Mouse (Mus musculus): ENCODE data around the gene Acsl1. TPM values are rescaled to one million over a fixed set of nuclear protein-coding genes. Genes with fewer than 3 reads are reported as not detected.
A peak's percentile ranks its signal among the peaks of the same experiment; 100 is the strongest.

Acsl1 gene
- total RNA-seq, 2 experiments from 2014 or later, result 855 to 861 TPM

DNA sequence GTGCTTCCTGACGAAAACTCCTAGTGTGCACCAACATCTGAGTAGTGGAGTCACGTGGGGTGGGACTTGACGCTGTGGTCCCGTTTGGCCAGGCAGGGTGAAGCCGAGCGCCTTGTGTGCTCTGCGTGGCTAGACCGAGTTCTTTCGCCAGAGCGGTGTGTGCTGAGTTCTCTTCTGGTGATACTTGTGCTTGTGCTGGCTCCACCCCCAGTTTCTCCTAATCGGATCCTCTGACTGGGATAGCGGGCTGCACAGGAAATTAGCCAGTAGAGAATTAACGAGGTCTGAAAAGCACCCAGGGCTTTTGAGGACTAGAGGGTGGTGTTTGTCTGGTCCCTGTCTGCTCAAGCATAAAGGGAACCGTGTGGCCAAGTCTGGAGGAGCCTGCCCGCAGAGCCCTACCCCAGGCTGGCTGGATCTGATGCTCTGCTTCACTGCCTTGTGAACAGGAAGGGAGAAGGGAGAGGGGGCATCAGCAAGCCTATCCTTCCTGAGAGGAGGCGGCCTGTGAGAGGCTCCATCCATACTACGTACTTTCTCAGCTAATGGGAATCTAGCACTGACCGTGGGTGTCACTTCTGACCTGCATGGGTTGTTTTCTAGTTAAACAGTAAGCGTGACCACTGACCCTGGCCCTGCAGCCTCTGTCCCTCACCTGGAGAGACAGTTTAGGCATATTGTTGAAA is 28.7 kb downstream of the Acsl1 start:
- DNase-seq, result peak in 1 of 2 experiments; percentile 49

GRCm38 (mm10) chr8:46502333-46503071 is 31.7 kb downstream of the Acsl1 start:
- intact Hi-C loops (cut with DNase I), result no loop called here
- DNase-seq, result no peak

More for the DNA sequence above, 28.7 kb downstream of the Acsl1 start:
- intact Hi-C loops (cut with DNase I), result no loop called here

DNA sequence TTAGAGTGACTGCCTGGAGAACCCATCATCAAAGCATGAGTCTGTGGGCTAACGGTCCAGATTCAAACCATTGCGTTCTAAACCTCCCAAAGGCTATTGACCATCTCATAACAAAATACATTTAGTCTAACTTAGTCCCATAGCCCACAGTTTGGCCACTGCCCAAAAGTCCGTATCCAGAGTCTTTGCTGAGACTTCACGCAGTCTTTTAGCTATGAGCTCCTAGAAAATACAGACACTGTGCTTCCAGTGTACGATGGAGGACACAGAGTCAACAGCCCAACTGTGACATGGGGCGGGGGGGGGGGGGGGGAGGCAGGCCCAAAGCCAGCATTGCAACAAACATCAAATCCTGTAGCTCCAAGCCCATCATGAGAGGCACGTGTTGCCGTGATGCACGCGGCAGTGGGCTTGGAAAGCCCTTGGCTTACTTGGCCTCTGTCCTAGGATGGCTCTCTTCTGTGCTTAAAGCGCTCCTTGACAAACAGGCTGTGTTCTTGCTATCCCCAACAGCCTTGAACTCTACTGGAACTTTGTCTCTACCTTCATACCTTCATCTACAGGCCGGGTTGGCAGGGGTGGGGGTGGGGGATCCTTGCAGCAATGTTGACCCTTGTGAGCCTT is 32.3 kb downstream of the Acsl1 start:
- peak in 1 of 2 experiments; percentile 39 for DNase-seq
- intact Hi-C loops (cut with DNase I), result no loop called here

DNA sequence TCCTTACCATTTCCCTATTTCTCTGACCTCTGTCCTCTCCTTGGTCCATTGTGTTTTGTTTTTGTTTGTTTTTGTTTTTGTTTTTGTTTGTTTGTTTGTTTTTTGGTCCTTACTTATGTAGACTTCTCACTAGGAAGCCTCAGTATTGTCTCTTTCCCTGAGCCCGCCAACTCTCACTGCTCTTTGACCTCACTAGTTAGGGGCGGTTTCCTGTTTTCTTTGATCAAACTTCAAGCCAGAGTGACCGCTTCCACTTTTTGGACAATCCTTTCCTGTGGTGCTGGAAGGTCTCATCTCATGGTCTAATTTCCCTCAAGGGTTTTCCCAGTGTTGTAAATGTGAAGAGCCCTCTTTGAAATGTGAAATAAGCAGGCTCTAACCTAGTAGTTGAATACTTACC is 33.4 kb downstream of the Acsl1 start:
- no peak for DNase-seq
- intact Hi-C loops (cut with DNase I), result no loop called here

GRCm38 (mm10) chr8:46508488-46509395 is 37.9 kb downstream of the Acsl1 start:
- DNase-seq, result peak in 1 of 2 experiments; percentile 22
- intact Hi-C loops (cut with DNase I), result loop anchor here (5.0 kb wide), 1 partner anchor 36 kb away; the partner anchor contains the start of gene Acsl1

GRCm38 (mm10) chr8:46509474-46509873 is 38.6 kb downstream of the Acsl1 start:
- intact Hi-C loops (cut with DNase I), result loop anchor here (5.0 kb wide), 1 partner anchor 37 kb away; the partner anchor contains the start of gene Acsl1

GRCm38 (mm10) chr8:46511336-46511735 is 40.5 kb downstream of the Acsl1 start:
- intact Hi-C loops (cut with DNase I), result no loop called here
- DNase-seq, result no peak

More at GRCm38 (mm10) chr8:46509474-46509873, 38.6 kb downstream of the Acsl1 start:
- DNase-seq, result no peak

- DNase-seq, result peak; percentile 52 to 53
- intact Hi-C loops (cut with DNase I), result no loop called here
Measured at GRCm38 (mm10) chr8:46512538-46512937, 41.7 kb downstream of the Acsl1 start.

DNA sequence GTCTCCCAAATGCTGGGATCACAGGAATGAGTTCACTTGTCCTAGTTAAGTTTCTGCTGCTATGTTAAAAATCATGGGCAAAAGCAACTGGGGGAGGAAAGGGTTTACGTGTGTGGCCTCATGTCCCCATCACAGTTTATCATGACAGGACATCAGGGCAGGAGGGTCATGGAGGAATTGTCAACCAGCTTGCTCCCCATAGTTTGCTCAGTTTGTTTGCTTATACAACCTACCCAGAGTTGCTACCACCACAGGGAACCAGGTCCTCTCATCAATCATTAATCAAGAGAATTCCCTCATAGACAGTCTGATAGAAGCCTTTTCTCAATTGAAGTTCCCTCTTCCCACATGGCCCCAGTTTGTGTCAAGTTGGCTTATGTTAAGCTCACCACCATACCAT is 43.2 kb downstream of the Acsl1 start:
- DNase-seq, result no peak
- intact Hi-C loops (cut with DNase I), result no loop called here

GRCm38 (mm10) chr8:46520667-46521066 is 49.8 kb downstream of the Acsl1 start:
- no peak for DNase-seq

DNA sequence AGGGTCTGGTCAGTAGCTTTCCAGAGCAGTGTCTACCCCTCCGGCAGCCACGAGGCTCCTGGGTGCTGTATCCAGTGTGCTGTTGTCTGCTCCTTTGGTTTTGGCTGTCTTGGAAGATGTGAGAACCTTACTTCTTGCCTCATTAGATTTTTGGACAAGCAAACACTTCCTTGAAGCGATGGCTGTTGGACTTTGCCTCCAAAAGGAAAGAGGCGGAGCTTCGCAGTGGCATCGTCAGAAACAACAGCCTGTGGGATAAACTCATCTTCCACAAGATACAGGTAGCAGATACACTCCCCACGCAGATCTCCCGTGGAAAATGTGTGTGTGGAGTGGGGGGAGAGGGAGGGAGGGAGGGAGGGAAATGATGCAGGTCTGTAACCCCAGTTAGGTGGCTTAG is 55.3 kb downstream of the Acsl1 start:
- DNase-seq, result no peak
- intact Hi-C loops (cut with DNase I), result no loop called here

More at GRCm38 (mm10) chr8:46520667-46521066, 49.8 kb downstream of the Acsl1 start:
- intact Hi-C loops (cut with DNase I), result no loop called here

GRCm38 (mm10) chr8:46526821-46527220 is 56.0 kb downstream of the Acsl1 start:
- intact Hi-C loops (cut with DNase I), result no loop called here
- peak in 1 of 2 experiments; percentile 32 for DNase-seq

GRCm38 (mm10) chr8:46529508-46529907 is 58.7 kb downstream of the Acsl1 start:
- DNase-seq, result no peak
- intact Hi-C loops (cut with DNase I), result no loop called here

- intact Hi-C loops (cut with DNase I), result no loop called here
- no peak for DNase-seq
Measured at GRCm38 (mm10) chr8:46530541-46530940, 59.7 kb downstream of the Acsl1 start.

GRCm38 (mm10) chr8:46533926-46534325 is 63.1 kb downstream of the Acsl1 start:
- no peak for DNase-seq
- intact Hi-C loops (cut with DNase I), result no loop called here

GRCm38 (mm10) chr8:46539701-46540100 is 68.9 kb downstream of the Acsl1 start:
- intact Hi-C loops (cut with DNase I), result no loop called here
- DNase-seq, result peak; percentile 84 to 87

GRCm38 (mm10) chr8:46543191-46543590 is 72.4 kb downstream of the Acsl1 start:
- no peak for DNase-seq
- intact Hi-C loops (cut with DNase I), result no loop called here

DNA sequence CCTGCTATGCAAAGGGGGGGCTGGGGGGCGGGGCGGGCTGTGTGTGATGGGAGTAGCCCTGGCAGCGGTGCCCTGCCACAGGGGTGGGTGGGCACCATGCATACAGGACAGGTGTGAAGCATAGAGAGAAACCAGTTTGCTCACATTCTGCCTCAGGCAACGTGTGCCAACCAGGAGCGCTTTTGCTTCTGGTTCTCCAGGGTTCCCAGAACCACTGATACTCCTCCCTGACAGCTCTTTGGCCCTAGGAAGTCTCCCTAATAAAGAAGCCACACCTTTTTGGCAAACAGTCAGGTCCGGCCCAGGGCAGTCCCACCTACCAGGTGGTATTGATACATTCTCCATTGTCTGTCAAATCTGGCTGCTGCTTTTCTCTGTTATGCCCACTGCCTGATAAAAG is 72.8 kb downstream of the Acsl1 start:
- DNase-seq, result no peak
- intact Hi-C loops (cut with DNase I), result no loop called here

DNA sequence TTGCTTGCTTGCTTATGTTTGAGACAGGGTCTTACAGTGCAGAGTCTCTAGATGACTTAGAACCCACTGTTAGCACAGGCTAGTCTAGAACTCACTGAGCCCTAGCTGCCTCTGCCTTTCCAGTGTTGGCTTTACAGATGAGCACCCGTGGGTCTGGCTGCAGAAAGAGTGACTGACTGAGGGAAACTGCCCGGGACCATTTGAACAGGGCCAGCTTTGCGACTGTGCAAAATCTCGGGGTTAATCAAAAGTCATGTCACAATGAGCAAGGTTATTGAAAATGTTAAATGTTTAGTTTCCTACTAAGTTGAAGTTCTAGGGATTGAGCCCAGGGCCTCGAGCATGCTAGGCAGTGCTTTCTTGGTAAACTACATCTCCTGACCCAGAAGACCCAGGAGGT is 75.0 kb downstream of the Acsl1 start:
- intact Hi-C loops (cut with DNase I), result loop anchor here (5.0 kb wide), 1 partner anchor 359 kb away; no protein-coding TSS in a partner anchor
- no peak for DNase-seq
